Mouse (Mus musculus): ENCODE measurements at regions not wholly inside any gene's neighbourhood (a gene's known extent, or its start where the extent isn't known, plus 50 kb on each side); places are given as distances from the start of the nearest gene placed in this dataset.

DNA sequence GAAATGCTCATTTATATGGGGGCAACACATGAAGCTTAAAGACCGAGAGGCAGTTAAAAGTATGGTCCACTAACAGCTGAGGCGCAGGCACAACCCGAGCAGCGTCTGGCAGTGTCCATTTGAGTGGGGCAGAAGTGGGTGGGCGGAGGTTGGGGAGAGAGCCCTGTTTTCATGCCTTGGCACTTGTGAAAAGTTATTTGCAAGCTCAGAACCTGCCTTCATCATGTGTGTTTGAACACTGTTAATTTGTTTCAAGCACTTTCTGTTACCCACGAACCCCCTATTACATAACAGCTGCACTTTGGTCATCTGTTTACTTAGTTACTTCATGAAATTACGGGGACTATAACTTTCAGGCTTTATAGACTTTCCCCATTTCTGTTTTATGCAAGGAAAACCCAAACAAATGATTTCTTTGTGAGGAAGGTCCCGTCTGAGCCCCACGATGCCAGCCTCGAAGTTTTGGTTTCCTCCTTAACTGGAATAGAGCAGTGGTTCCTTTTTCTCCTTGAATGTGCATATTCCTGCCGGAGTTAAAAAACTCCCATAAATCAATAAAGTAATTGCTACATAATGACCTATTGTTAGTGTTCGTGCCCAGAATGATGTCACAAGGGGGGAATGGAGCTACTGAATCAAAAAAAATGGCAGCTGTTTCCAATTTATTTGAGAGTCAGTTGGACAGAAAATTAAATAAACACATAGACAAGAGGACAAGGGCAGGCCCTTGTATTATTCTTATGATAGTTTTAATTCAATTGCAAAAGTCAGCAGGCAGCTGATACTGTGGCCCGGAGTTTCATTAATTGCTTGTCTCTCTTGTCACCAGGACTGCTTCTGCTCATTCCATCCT is 363.6 kb downstream of the Etnk1 start:
- no peak overlapping the region for H3K4me3 ChIP-seq
- 64% methylated on average over 13 of the region's 13 CpGs for WGBS
- H3K36me3 ChIP-seq (ENCODE audit: control insufficient read depth, insufficient read depth, low read length): no peaks in the 10 kb centered on the region
- no peaks in the 10 kb centered on the region for H3K27me3 ChIP-seq (ENCODE audit: control insufficient read depth, insufficient read depth, low read length)
- intact Hi-C loops (cut with DNase I): no loop called here
- H3K9ac ChIP-seq (ENCODE audit: low read depth, low read length): no peak overlapping the region
- H3K79me2 ChIP-seq (replicated peaks; ENCODE audit: control insufficient read depth, insufficient read depth, low read length): no peaks in the 10 kb centered on the region
- H3K4me1 ChIP-seq (ENCODE audit: control insufficient read depth, insufficient read depth, low read length): no peaks in the 10 kb centered on the region
- TF ChIP-seq EP300 (IDR thresholded peaks at IDR 0.05; ENCODE audit: insufficient read depth, low read depth, low read length): no peak
- no peak for TF ChIP-seq CTCF (IDR thresholded peaks at IDR 0.05)
- TF ChIP-seq POLR2A (IDR thresholded peaks at IDR 0.05; ENCODE audit: insufficient read depth, low read depth, low read length): no peak
- no peak overlapping the region for H3K27ac ChIP-seq
- DNase-seq: no peak

DNA sequence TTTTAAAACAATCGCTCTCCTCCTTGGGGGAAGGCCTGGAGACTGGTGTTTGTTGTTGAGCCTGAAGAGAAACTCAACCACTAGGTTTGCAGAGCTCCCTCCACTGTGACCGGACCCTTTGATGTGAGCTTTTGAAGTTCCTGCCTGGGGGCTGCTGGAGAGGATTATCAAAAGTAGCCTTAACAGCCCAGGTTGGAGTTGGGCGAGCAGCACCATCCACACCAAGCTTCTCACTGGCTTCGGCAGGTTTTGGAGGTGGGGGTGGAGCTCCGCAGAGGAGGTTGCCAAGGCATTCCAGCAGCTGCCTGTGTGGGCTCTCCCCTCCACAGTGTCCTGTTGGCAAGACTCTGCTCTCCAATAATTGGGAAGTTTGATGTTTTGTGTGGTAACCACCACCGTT is 364.5 kb downstream of the Etnk1 start:
- no peak overlapping the region for H3K9ac ChIP-seq (ENCODE audit: low read depth, low read length)
- TF ChIP-seq EP300 (IDR thresholded peaks at IDR 0.05; ENCODE audit: insufficient read depth, low read depth, low read length) (no peak), POLR2A (IDR thresholded peaks at IDR 0.05; ENCODE audit: insufficient read depth, low read depth, low read length) (no peak), CTCF (IDR thresholded peaks at IDR 0.05) (no peak)
- H3K27ac ChIP-seq: no peak overlapping the region
- H3K27me3 ChIP-seq (ENCODE audit: control insufficient read depth, insufficient read depth, low read length): no peaks in the 10 kb centered on the region
- WGBS: 47% methylated on average over 6 of the region's 6 CpGs
- H3K4me1 ChIP-seq (ENCODE audit: control insufficient read depth, insufficient read depth, low read length): no peaks in the 10 kb centered on the region
- DNase-seq: no peak
- H3K4me3 ChIP-seq: no peak overlapping the region
- no peaks in the 10 kb centered on the region for H3K79me2 ChIP-seq (replicated peaks; ENCODE audit: control insufficient read depth, insufficient read depth, low read length)
- intact Hi-C loops (cut with DNase I): no loop called here
- H3K36me3 ChIP-seq (ENCODE audit: control insufficient read depth, insufficient read depth, low read length): no peaks in the 10 kb centered on the region

DNA sequence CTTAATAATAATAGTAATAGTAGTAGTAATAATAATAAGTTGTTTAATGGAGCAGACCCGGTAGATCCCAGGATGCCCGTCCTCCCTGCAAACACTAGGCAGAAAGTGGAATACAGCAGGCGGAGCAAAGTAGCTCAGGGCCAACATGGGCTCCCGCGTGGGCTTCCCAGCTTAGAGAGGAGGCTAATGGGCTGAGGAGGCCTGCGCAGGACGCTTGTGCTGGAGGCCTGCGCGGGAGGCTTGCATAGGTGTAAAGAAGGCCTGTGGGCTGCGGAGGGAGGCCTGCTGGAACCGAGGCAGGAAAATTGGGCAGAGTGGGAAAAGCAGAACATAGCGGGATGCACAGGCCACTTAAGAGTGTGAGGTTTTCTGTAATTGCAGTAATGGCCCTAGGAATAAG is 365.4 kb downstream of the Etnk1 start:
- intact Hi-C loops (cut with DNase I): no loop called here
- no peaks in the 10 kb centered on the region for H3K4me1 ChIP-seq (ENCODE audit: control insufficient read depth, insufficient read depth, low read length)
- WGBS: 92% methylated on average over 12 of the region's 12 CpGs
- no peak for DNase-seq
- no peak overlapping the region for H3K27ac ChIP-seq
- H3K36me3 ChIP-seq (ENCODE audit: control insufficient read depth, insufficient read depth, low read length): no peaks in the 10 kb centered on the region
- no peak overlapping the region for H3K9ac ChIP-seq (ENCODE audit: low read depth, low read length)
- H3K4me3 ChIP-seq: no peak overlapping the region
- H3K79me2 ChIP-seq (replicated peaks; ENCODE audit: control insufficient read depth, insufficient read depth, low read length): no peaks in the 10 kb centered on the region
- no peak for TF ChIP-seq CTCF (IDR thresholded peaks at IDR 0.05)
- no peak for TF ChIP-seq EP300 (IDR thresholded peaks at IDR 0.05; ENCODE audit: insufficient read depth, low read depth, low read length)
- no peaks in the 10 kb centered on the region for H3K27me3 ChIP-seq (ENCODE audit: control insufficient read depth, insufficient read depth, low read length)

DNA sequence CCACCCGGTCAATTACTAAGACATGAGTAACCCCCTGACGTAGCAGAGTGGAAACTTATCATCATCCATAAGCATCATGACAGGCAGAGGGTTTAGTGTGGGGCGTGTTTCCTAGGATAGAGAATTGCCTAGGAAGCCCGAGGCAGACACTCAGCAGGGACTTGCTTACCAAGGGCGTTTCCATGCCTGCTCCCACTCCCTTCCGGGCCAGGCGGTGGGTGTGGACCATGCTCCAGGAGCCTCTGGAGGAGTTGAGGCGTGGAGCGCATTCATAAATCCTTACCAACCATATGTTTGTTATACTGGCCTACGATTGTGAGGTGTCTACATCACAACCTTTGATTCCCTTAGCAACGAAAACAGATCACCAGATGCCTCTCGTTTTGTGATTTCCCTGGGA is 368.2 kb downstream of the Etnk1 start:
- DNase-seq: no peak
- 68% methylated on average over 12 of the region's 12 CpGs for WGBS
- Histone ChIP-seq H3K9ac (ENCODE audit: low read depth, low read length) (no peak overlapping the region), H3K79me2 (replicated peaks; ENCODE audit: control insufficient read depth, insufficient read depth, low read length) (no peaks in the 10 kb centered on the region), H3K27ac (no peak overlapping the region), H3K4me1 (ENCODE audit: control insufficient read depth, insufficient read depth, low read length) (no peaks in the 10 kb centered on the region), H3K27me3 (ENCODE audit: control insufficient read depth, insufficient read depth, low read length) (no peaks in the 10 kb centered on the region), H3K4me3 (no peak overlapping the region), H3K36me3 (ENCODE audit: control insufficient read depth, insufficient read depth, low read length) (no peaks in the 10 kb centered on the region)
- intact Hi-C loops (cut with DNase I): no loop called here
- TF ChIP-seq CTCF (IDR thresholded peaks at IDR 0.05): no peak
- TF ChIP-seq EP300 (IDR thresholded peaks at IDR 0.05; ENCODE audit: insufficient read depth, low read depth, low read length): no peak
- TF ChIP-seq POLR2A (IDR thresholded peaks at IDR 0.05; ENCODE audit: insufficient read depth, low read depth, low read length): no peak

DNA sequence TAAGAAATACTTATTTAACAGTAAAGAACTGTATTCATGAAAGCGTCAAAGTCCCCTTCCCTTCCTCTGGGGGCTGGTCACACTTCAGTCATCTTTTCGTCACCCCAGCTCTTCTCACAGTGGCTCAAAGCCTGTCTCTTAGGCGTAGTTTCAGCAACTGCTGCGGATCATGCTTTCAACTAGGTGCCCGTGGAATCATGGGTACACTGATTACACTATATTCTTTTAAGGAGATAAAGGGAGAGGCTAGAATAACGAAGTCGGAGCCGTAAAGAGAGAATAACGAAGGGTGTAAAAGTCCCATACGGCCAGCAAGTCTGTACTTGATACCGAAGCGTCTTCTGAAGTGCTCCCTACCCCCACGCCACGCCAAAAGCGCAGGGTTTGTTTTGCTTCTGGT is 368.7 kb downstream of the Etnk1 start:
- H3K9ac ChIP-seq (ENCODE audit: low read depth, low read length): no peak overlapping the region
- WGBS: 74% methylated on average over 15 of the region's 15 CpGs
- H3K27me3 ChIP-seq (ENCODE audit: control insufficient read depth, insufficient read depth, low read length): no peaks in the 10 kb centered on the region
- intact Hi-C loops (cut with DNase I): no loop called here
- H3K4me3 ChIP-seq: no peak overlapping the region
- DNase-seq: no peak
- TF ChIP-seq EP300 (IDR thresholded peaks at IDR 0.05; ENCODE audit: insufficient read depth, low read depth, low read length) (no peak), CTCF (IDR thresholded peaks at IDR 0.05) (no peak), POLR2A (IDR thresholded peaks at IDR 0.05; ENCODE audit: insufficient read depth, low read depth, low read length) (no peak)
- H3K27ac ChIP-seq: no peak overlapping the region
- H3K79me2 ChIP-seq (replicated peaks; ENCODE audit: control insufficient read depth, insufficient read depth, low read length): no peaks in the 10 kb centered on the region
- H3K36me3 ChIP-seq (ENCODE audit: control insufficient read depth, insufficient read depth, low read length): no peaks in the 10 kb centered on the region
- H3K4me1 ChIP-seq (ENCODE audit: control insufficient read depth, insufficient read depth, low read length): no peaks in the 10 kb centered on the region

DNA sequence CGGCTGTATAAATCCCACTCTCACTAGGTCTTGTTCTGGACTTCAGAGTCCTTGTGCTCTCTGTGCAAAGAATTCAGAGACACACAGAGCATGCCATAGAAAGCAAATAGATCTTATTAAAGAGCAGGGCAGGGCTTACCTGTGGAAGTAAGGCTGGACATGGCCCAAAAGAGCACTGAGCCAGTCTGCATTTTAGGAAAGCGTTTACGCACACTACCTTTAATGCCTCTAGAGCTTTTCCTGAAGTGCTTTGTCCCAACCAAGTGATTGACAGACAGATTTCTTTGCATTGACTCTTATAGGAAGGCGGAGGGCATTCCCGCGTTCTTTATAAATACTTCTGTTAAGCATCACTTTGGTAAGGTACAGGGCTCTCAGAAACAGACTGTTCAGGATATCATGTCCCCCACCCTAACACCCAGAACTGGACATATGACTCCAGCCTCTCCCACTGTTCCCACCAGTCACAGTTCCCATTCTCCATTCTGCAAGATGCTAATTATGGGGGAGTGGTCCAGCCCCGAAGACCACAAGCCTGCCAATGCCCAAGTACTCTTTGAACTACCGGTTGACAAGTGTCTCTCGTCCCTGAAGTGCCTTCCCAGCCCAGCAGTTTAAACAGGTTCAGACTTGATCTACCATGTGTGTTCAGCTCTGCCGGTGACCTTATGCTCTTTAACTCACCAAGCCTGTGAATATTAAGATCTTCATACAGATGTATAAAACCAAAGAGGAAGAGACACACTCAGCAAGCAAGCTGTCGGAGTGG is 369.7 kb downstream of the Etnk1 start:
- Histone ChIP-seq H3K4me1 (ENCODE audit: control insufficient read depth, insufficient read depth, low read length) (no peaks in the 10 kb centered on the region), H3K4me3 (no peak overlapping the region), H3K27ac (no peak overlapping the region), H3K79me2 (replicated peaks; ENCODE audit: control insufficient read depth, insufficient read depth, low read length) (no peaks in the 10 kb centered on the region), H3K36me3 (ENCODE audit: control insufficient read depth, insufficient read depth, low read length) (no peaks in the 10 kb centered on the region), H3K9ac (ENCODE audit: low read depth, low read length) (no peak overlapping the region), H3K27me3 (ENCODE audit: control insufficient read depth, insufficient read depth, low read length) (no peaks in the 10 kb centered on the region)
- no peak for DNase-seq
- TF ChIP-seq EP300 (IDR thresholded peaks at IDR 0.05; ENCODE audit: insufficient read depth, low read depth, low read length): no peak
- no peak for TF ChIP-seq CTCF (IDR thresholded peaks at IDR 0.05)
- TF ChIP-seq POLR2A (IDR thresholded peaks at IDR 0.05; ENCODE audit: insufficient read depth, low read depth, low read length): no peak
- intact Hi-C loops (cut with DNase I): no loop called here
- 90% methylated on average over 11 of the region's 11 CpGs for whole genome bisulfite sequencing
